Mouse (Mus musculus) hindbrain, postnatal 0 days (tissue): Measurements from ENCODE around the gene Taar8b. TPM values are rescaled to one million over a fixed set of nuclear protein-coding genes. Genes with fewer than 3 reads are reported as not detected.

ENCODE experiments used
- ATAC-seq: fragments of 200-750 bp; cut with Nextera tagmentation; 2 replicates; pipeline ENCODE4 v1.8.0; 2017; ENCODE audit warnings: mild to moderate bottlenecking, moderate TSS enrichment, moderate library complexity
- DNase-seq: peaks from one replicate; pipeline ENCODE4 v3.0.0-alpha.2; 2015; ENCODE audit warnings: low spot score
- H3K27ac ChIP-seq: fragments of 300-500 bp; sonication (generic); 2 replicates; pipeline ENCODE4 v1.5.1; 2014; ENCODE audit warnings: mild to moderate bottlenecking
- H3K27me3 ChIP-seq: fragments of 300-500 bp; sonication (generic); 2 replicates; pipeline ENCODE4 v1.6.1; 2014; ENCODE audit warnings: low read length, mixed read lengths; ENCODE audit not compliant: insufficient read depth
- H3K36me3 ChIP-seq: fragments of 300-500 bp; sonication (generic); 2 replicates; pipeline ENCODE4 v1.6.1; 2014; ENCODE audit warnings: low read length, mixed read lengths; ENCODE audit not compliant: insufficient read depth
- H3K4me1 ChIP-seq: fragments of 300-500 bp; sonication (generic); 2 replicates; pipeline ENCODE4 v1.6.1; 2014; ENCODE audit warnings: antibody characterized with exemption, low read length, mixed read lengths; ENCODE audit not compliant: insufficient read depth
- H3K4me2 ChIP-seq: fragments of 300-500 bp; sonication (generic); 2 replicates; pipeline ENCODE4 v1.6.1; 2014; ENCODE audit warnings: low read depth, mild to moderate bottlenecking, low read length, moderate library complexity, mixed read lengths
- H3K4me3 ChIP-seq: fragments of 300-500 bp; sonication (generic); 2 replicates; pipeline ENCODE4 v1.5.1; 2014; ENCODE audit warnings: low read length
- H3K9ac ChIP-seq: fragments of 300-500 bp; sonication (generic); replicated peaks from 2 replicates; pipeline ENCODE4 v1.6.1; 2014; ENCODE audit warnings: mild to moderate bottlenecking, low read length, moderate library complexity, mixed read lengths
- H3K9me3 ChIP-seq: fragments of 300-500 bp; sonication (generic); 2 replicates; pipeline ENCODE4 v1.6.1; 2016; ENCODE audit warnings: low read length, mixed read lengths
- CTCF ChIP-seq: IDR thresholded peaks from 2 replicates; pipeline ENCODE4 v1.5.1; 2016; ENCODE audit warnings: antibody characterized with exemption, control low read depth, low read depth
- polyA plus RNA-seq: library from polyadenylated mRNA; unstranded; fragments of >200 nt; fragmentation: Nextera tagmentation; extraction: Ambion mirVana; gene quantifications from 2 replicates; pipeline ENCODE4 v1.2.1, GENCODE M21; 2015
- total RNA-seq: library from RNA; depleted of rRNA; stranded (reverse); fragments of >200 nt; gene quantifications from 2 replicates; pipeline ENCODE4 v1.2.3, GENCODE M21; 2014; rRNA removed

Gene Taar8b
- total and polyA plus RNA-seq, 2 experiments from 2014 or later: not detected

- H3K27ac ChIP-seq: no peak within 1 kb of the TSS
- no peak for ATAC-seq
Observed at GRCm38 (mm10) chr10:24049210-24049609, 42.9 kb downstream of the Taar8b start, which contains the start of gene Taar7f. Gene Taar7f, plus strand, starts transcription at chr10:24049510.

More at GRCm38 (mm10) chr10:24049210-24049609, 42.9 kb downstream of the Taar8b start, which contains the start of gene Taar7f:
- Histone ChIP-seq H3K9me3 (no peaks in the 10 kb centered on the region), H3K4me2 (no peak within 1 kb of the TSS), H3K4me3 (no peak within 1 kb of the TSS), H3K27me3 (no peaks in the 10 kb centered on the region), H3K4me1 (no peaks in the 10 kb centered on the region), H3K36me3 (no peaks in the 10 kb centered on the region), H3K9ac (no peak within 1 kb of the TSS)
- no peak for DNase-seq
- no peak for TF ChIP-seq CTCF

Other genes starting within 250 kb of the Taar8b start
- gene Vnn3, start 240.8 kb downstream of the Taar8b start, total RNA-seq: 0.11 and 0.16 TPM in 2 replicates
- 0.10 TPM in 1 of 2 replicates, not detected in the other for gene Vnn3, start 240.8 kb downstream of the Taar8b start, polyA plus RNA-seq
- 0.89 TPM in 1 of 2 replicates, not detected in the other for gene Vnn1, start 197.6 kb downstream of the Taar8b start, total RNA-seq
- 0.73 and 1.1 TPM in 2 replicates for gene Vnn1, start 197.6 kb downstream of the Taar8b start, polyA plus RNA-seq
- gene Taar1, start 171.9 kb downstream of the Taar8b start, total RNA-seq: not detected in 2 replicates
- not detected in 2 replicates for gene Taar1, start 171.9 kb downstream of the Taar8b start, polyA plus RNA-seq
- gene Taar2, start 153.7 kb downstream of the Taar8b start, total RNA-seq: not detected in 2 replicates
- 0.33 TPM in 1 of 2 replicates, not detected in the other for gene Taar2, start 153.7 kb downstream of the Taar8b start, polyA plus RNA-seq
- 0.21 TPM in 1 of 2 replicates, not detected in the other for gene Taar3, start 142.7 kb downstream of the Taar8b start, total RNA-seq
- gene Taar3, start 142.7 kb downstream of the Taar8b start, polyA plus RNA-seq: not detected in 2 replicates
- gene Taar4, start 131.8 kb downstream of the Taar8b start, total RNA-seq: not detected in 2 replicates
- gene Taar4, start 131.8 kb downstream of the Taar8b start, polyA plus RNA-seq: not detected in 2 replicates
- not detected in 2 replicates for gene Taar5, start 121.6 kb downstream of the Taar8b start, total RNA-seq
- gene Taar5, start 121.6 kb downstream of the Taar8b start, polyA plus RNA-seq: not detected in 2 replicates
- not detected in 2 replicates for gene Taar6, start 106.6 kb downstream of the Taar8b start, total RNA-seq
- not detected in 2 replicates for gene Taar6, start 106.6 kb downstream of the Taar8b start, polyA plus RNA-seq
- not detected in 2 replicates for gene Taar7a, start 98.8 kb downstream of the Taar8b start, total RNA-seq
- gene Taar7a, start 98.8 kb downstream of the Taar8b start, polyA plus RNA-seq: not detected in 2 replicates
- not detected in 2 replicates for gene Taar7b, start 92.4 kb downstream of the Taar8b start, total RNA-seq
- gene Taar7b, start 92.4 kb downstream of the Taar8b start, polyA plus RNA-seq: not detected in 2 replicates
- gene Taar7d, start 65.1 kb downstream of the Taar8b start, total RNA-seq: not detected in 2 replicates
- not detected in 2 replicates for gene Taar7d, start 65.1 kb downstream of the Taar8b start, polyA plus RNA-seq
- gene Taar7e, start 54.7 kb downstream of the Taar8b start, total RNA-seq: not detected in 2 replicates
- not detected in 2 replicates for gene Taar7e, start 54.7 kb downstream of the Taar8b start, polyA plus RNA-seq
- gene Taar7f, start 42.8 kb downstream of the Taar8b start, total RNA-seq: not detected in 2 replicates
- gene Taar7f, start 42.8 kb downstream of the Taar8b start, polyA plus RNA-seq: not detected in 2 replicates
- gene Taar8a, start 15.8 kb downstream of the Taar8b start, total RNA-seq: not detected in 2 replicates
- gene Taar8a, start 15.8 kb downstream of the Taar8b start, polyA plus RNA-seq: not detected in 2 replicates
- gene Taar8c, start 9.6 kb upstream of the Taar8b start, total RNA-seq: not detected in 2 replicates
- gene Taar8c, start 9.6 kb upstream of the Taar8b start, polyA plus RNA-seq: not detected in 2 replicates
- gene Taar9, start 17.2 kb upstream of the Taar8b start, total RNA-seq: not detected in 2 replicates
- not detected in 2 replicates for gene Taar9, start 17.2 kb upstream of the Taar8b start, polyA plus RNA-seq
- 109 and 111 TPM in 2 replicates for gene Stx7, start 57.0 kb upstream of the Taar8b start, total RNA-seq
- 289 and 299 TPM in 2 replicates for gene Stx7, start 57.0 kb upstream of the Taar8b start, polyA plus RNA-seq
- gene Moxd1, start 131.2 kb upstream of the Taar8b start, total RNA-seq: 10.6 and 14.3 TPM in 2 replicates
- 12.9 and 16.2 TPM in 2 replicates for gene Moxd1, start 131.2 kb upstream of the Taar8b start, polyA plus RNA-seq